14 mouse cellular contexts compared by ENCODE assay signal in the genomic region with DNA sequence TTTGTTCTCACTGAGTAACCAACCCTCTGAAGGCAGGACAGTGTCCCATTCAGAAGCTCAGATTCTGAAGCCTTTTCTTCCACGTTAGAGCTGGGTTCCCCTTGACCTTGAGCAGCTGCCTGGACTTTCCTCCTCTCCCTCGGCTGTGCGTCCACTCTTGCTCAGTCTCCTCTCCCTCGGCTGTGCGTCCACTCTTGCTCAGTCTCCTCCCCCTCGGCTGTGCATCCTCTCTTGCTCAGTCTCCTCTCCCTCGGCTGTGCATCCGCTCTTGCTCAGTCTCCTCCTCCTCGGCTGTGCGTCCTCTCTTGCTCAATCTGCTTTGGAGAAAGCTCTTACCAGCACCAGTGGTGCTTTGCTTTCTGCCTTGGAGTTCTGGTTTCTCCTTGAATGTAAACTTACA.
A peak's percentile ranks its signal among the peaks of the same experiment; 100 is the strongest.
DNase-seq lines count a peak whose midpoint lies in the region; ATAC-seq lines count a peak whose summit lies in the region.
"Had no signal": no experiment of that assay in that cellular context is flagged by ENCODE, and none has a peak within 500 bp of the region (broad histone marks: within the 10 kb centered on the region; RNA-seq: fewer than 3 reads in every experiment).

No protein-coding gene starts in this region.

- no peaks in the 10 kb centered on the region for H3K9me3 ChIP-seq in neural tube, embryonic 15.5 days (replicated peaks)
- H3K9me3 ChIP-seq: embryonic facial prominence, embryonic 12.5 days; G1E; heart, embryonic 13.5 days; hindbrain, embryonic 15.5 days; stomach, embryonic 15.5 days had no signal

- no peak overlapping the region for H3K4me2 ChIP-seq in neural tube, embryonic 15.5 days
- H3K4me2 ChIP-seq: embryonic facial prominence, embryonic 12.5 days; heart, embryonic 13.5 days; hindbrain, embryonic 15.5 days; liver, embryonic 11.5 days; stomach, embryonic 15.5 days had no signal

- DNase-seq in kidney, postnatal 14 days, result peak; percentile 1
- DNase-seq in kidney, adult 8-10 months, result no peak
- peak; percentile 8 for DNase-seq in thymus, postnatal 4 days
- DNase-seq in thymus, postnatal 10 days (ENCODE audit: low spot score in 2 of 2), result no peak
- DNase-seq in cerebellum, adult 8-10 months, result peak; percentile 58

- no peak overlapping the region for H3K9ac ChIP-seq in neural tube, embryonic 15.5 days (replicated peaks)
- H3K9ac ChIP-seq: embryonic facial prominence, embryonic 12.5 days; forebrain, postnatal 0 days; heart, embryonic 13.5 days; hindbrain, embryonic 15.5 days; stomach, embryonic 15.5 days had no signal

- H3K27me3 ChIP-seq in neural tube, embryonic 15.5 days (replicated peaks), result no peaks in the 10 kb centered on the region
- H3K27me3 ChIP-seq: embryonic facial prominence, embryonic 12.5 days; heart, embryonic 13.5 days; hindbrain, embryonic 15.5 days; stomach, embryonic 15.5 days had no signal

- H3K27ac ChIP-seq in neural tube, embryonic 15.5 days (replicated peaks), result no peak overlapping the region
- H3K27ac ChIP-seq: embryonic facial prominence, embryonic 12.5 days; heart, embryonic 13.5 days; hindbrain, embryonic 15.5 days; stomach, embryonic 15.5 days had no signal

- 60% methylated on average over 10 of the region's 10 CpGs for WGBS in neural tube, embryonic 15.5 days

- H3K4me1 ChIP-seq in neural tube, embryonic 15.5 days, result no peaks in the 10 kb centered on the region
- H3K4me1 ChIP-seq: embryonic facial prominence, embryonic 12.5 days; hindbrain, embryonic 15.5 days; stomach, embryonic 15.5 days had no signal

- no peak for ATAC-seq in megakaryocyte, adult 5-6 weeks (ENCODE audit: poor library complexity, severe bottlenecking)
- ATAC-seq in neural tube, embryonic 15.5 days (ENCODE audit: low FRiP score), result no peak

- H3K36me3 ChIP-seq in neural tube, embryonic 15.5 days, result no peaks in the 10 kb centered on the region
- H3K36me3 ChIP-seq: embryonic facial prominence, embryonic 12.5 days; hindbrain, embryonic 15.5 days; stomach, embryonic 15.5 days had no signal

- no peak overlapping the region for H3K4me3 ChIP-seq in neural tube, embryonic 15.5 days (replicated peaks)
- H3K4me3 ChIP-seq: embryonic facial prominence, embryonic 12.5 days; heart, embryonic 13.5 days; hindbrain, embryonic 15.5 days; stomach, embryonic 15.5 days had no signal

Comparison
In these comparisons a context has a peak if more than half of its experiments do, and no peak if none do; other contexts are left out.
1. DNase-seq: peak in kidney, postnatal 14 days (single experiment), thymus, postnatal 4 days (single experiment) and cerebellum, adult 8-10 months (single experiment); none in kidney, adult 8-10 months (0 of 2) and thymus, postnatal 10 days (0 of 2).